Mouse (Mus musculus) layer of hippocampus, postnatal 36 days (tissue): ENCODE measurements around the gene Gpr55. TPM values are rescaled to one million over a fixed set of nuclear protein-coding genes. Genes with fewer than 3 reads are reported as not detected.
"Not testable (repeated sequence)": the region's sequence is repeated elsewhere in the genome, so short reads cannot be mapped to it uniquely, and the experiment has no call there.

ENCODE experiments used
- DNase-seq, 2 experiments: peaks; one replicate each; pipeline ENCODE4 v3.0.0; 2022
- total RNA-seq, 2 experiments: library from RNA; stranded (reverse); gene quantifications; 2 replicates each; pipeline ENCODE4 v1.2.3; 2021

The Gpr55 gene
- not detected for total RNA-seq

DNA sequence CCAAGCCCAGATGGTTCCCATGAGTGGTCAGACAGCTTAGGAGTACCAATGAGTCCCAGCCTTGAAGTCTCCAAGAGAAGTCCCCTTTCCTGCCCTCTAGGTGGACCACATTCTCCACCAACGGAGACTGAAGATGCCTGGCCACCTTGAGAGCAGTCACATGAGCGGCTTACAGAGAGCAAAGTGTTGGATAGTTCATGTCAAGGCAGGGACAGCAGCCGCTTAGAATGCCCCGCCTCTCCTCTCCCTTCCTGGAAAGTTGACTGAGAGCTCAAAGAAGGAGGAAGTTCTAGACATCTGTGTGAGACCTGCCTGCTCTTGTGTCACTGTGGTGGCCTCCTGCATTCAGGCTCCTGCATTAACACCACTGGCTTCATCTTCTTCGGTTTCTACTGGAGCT lies at the start of gene Gpr55:
TSS of gene Gpr55 (minus strand) at position 135 of the 400 bp plus-strand sequence.
- DNase-seq, result no peak

DNA sequence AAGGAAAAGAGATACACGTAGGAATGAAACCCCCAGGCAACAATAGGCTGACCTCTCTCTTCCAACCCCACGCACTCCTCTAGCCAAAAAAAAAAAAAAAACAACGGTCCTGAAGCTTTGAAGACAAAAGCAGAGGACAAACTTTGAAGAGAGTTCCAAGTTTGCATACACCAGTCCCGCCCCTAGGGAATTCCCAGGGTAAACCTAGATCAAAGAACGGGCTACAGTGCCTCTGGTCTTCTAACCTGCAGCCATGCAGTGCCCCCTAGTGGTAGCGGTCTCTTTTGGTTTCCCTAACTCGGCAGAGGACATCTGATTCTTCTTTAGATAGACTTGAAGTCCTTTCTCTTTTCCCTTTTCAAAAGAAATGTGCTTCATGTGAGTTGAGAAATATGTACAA lies 47.0 kb upstream of the Gpr55 start:
- peak; percentile 81 to 88 for DNase-seq

DNA sequence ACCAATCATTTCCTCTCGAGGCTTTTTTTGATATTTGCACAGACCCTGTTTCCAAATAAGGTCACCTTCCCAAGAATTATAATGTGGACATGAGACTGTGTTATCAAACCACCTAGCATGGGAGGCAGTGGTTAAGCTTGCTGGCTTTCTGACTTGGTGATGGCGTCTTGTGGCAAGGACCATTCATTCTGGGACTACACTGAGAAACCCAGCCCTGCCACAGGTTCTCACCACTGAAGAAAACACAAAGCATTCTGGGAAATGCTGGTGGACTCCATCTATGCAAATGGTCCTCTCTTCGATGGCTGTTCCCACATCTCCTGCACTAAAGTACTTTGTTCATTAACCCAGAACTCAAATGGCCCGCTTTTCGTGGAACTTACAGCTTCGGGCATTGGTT lies 45.2 kb upstream of the Gpr55 start:
- no peak for DNase-seq

DNA sequence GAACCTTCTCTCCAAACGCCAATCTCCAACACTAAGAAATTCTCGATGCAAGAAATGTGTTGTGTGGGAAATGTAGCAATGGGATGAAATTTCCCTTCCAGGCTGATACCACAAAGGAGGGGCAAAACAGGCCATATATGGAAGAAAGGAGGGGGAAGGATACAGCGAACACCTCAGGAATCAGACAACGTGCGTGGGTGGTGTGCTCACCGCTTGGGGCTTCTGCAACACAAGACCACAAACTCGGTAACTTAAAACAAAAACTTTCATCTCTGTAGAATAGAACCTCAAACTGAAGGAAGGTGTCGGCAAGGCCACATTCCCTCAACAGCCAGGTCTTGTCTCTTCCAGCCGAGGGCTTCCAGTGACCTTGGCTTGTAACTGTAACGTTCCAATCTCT lies 44.7 kb upstream of the Gpr55 start:
- no peak for DNase-seq

DNA sequence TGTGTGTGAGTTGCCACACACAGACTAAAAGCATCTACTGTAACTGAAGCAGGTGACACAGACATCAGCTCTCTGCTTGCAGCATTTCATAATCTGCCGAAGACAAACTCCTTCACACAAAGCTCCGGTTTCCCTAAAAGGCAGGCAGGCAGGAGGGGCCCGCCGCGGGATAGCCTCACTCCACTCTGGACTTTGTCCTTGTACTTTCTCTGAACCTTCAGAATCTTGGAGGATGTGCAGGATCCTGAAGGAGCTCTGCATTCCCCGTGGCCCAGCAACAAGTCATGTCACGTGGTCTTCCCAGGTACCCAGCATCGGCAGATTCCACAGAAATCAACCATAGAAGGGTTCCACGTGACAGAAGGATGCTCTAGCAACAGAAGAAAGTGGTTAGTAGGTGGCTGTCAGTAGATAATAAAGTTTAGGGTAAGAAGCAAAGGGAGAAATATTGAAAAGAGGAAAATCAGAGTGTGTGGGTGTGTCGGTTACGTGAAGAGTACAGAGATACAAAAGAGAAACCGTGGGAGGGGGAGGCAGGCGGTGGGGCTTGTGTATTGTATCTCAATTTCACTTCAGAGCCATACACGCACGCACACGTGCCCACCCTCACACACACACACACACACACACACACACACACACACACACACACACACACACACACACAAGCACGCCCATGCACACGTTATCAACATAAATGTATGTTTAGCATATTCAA lies 39.2 kb upstream of the Gpr55 start:
- no peak for DNase-seq

DNA sequence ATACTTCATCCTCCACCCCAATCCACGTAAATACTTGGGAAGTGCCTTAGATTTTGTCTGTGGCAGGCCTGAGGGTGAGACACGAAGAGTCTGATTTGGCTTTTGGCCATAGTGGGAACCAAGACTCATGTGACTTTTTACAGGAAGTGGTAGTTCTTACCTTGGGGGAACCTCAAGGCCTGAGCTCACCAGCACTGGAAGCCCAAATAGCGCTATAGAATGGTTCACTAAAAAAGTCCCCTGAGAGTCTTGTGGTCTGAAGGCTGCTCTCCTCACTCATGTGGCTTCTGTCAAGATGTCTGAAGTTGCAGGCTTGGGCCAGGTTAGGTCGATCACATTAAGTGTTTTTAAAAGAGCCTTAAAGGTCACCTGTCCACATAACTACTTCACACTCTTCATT lies 37.2 kb upstream of the Gpr55 start:
- DNase-seq, result no peak

DNA sequence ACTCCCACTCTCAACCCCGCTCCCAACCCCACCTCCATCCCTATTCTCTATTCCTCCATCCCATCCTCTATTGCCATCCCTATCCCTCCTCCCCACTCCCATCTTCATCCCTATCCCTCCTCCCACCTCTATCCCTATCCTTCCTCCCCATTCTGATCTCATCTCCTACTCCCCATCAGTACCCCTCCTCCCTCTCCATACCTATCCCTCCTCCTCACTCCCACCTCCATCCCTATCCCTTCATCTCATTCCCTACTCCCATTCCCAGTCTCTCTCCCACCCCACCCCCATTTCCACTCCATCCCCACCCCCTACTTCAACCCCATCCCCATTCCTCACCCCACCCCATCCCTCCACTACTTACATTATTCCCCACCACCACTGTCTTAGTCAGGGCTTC lies 36.4 kb upstream of the Gpr55 start:
- no peak for DNase-seq

DNA sequence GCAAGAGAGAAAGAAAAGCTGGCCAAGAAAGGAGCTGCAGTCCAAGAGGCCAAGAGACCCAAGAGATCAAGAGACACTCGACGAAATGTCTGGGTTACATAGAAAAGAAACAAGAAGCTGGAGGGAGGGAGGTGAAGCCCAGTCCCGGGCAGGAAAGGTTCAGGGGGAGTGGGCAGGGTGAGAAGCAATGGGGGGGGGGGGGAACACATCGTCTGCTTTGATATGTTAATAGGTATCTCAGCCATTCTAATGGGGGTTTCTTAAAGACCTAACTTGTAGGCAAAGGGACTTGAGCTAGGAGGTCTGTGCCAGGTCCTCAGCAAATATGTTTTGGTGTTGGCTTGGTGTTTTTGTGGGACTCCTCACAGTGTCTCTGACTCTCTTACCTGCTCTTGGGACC lies 32.7 kb upstream of the Gpr55 start:
- DNase-seq, result no peak

DNA sequence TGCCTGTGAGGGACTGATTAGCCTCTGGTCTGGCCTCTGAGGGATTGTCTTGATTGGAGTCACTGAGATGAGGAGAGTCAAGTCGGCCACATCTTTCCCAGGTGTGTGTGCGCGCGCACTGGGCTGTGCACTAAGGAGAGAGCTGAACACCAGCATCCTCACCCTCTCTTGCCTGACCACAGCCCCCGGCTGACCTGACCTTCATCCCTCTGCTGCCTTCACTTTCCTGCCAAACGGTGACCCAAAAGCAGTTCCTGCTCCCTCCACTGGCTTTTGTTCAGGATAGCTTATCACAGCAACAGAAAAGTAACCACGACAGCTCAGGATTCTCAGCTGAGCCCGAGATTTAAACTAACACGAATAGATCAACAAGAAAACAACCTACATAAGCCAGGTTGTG lies 31.4 kb upstream of the Gpr55 start:
- no peak for DNase-seq

DNA sequence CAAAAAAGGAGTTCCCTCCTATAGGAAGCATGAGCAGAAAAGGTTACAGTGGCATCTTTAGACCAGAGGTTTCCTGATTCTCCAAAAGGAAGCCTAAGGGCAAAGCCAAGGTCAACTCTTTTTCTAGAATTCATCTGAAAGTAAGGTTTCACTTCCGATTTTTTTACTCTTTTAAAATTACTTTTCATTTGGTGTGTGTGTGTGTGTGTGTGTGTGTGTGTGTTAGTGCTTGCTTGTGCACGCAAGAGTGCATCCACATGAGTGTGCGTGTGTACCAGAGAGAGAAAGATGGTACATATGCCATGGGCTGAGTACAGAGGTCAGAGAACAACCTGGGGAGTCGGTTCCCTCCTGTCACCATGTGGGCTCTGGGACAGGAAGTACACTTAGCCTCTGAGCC lies 28.1 kb upstream of the Gpr55 start:
- not testable (repeated sequence) for DNase-seq

DNA sequence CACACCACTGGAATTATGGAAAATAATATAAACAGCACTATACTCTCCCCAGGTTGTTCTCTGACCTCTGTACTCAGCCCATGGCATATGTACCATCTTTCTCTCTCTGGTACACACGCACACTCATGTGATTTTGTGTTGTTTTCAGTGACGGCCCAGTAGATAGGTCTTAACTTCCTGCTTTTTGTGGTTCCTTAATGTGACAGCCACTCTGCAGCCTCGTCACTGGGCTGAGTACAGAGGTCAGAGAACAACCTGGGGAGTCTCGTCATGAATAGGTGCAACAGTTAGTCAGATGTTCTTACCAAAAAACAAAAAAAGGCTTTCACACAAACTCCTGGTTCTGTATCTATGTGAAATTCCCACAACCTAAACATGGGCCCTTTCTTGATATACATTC lies 27.5 kb upstream of the Gpr55 start:
- no peak for DNase-seq

DNA sequence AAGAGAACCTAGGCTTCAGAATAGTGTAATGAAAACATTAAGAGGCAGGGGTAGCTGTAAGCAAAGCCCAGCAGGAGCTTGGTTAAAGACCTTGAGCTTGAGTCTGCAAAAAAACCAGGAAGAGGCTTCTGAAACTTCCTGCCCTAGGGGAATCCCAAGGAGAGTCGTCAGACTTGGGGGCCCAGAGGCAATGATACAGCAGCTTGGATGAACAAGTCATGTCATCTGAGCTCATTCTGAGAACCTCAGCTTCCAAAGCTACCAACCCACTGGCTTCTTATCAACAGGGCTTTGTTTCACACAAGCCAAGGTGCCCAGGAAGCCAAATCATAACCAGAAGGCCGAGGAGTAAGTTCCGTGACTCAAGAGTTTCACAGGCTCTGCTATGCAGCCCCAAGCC lies 25.0 kb upstream of the Gpr55 start:
- no peak for DNase-seq

DNA sequence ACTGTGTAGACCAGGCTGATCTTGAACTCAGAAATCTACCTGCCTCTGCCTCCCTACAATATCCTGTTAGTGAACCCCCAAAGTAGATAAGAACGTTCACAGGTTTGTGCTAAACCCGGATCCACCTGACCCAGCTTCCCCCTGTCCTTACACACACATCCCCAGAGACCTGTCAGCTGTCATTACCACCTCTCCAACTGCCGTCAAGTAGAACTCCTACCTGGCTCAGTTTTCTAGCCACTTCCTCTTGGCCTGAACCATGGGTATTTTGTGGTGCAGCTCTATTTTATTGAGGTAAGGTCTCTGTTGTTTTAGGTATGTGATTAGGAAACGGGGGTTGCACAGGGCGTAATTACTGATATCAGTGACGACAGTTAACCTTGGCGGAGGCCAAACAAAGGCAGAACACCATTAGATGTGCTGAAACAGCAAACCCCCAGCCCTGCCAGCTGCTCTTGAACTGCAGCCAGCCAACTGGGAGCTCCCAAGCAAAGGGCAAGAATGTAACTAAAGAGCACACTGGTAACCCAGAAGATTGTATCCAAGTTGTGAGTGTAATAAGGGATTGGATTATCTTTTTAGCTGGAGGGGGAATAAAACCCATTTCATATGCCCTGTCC lies 21.0 kb upstream of the Gpr55 start:
- no peak for DNase-seq

DNA sequence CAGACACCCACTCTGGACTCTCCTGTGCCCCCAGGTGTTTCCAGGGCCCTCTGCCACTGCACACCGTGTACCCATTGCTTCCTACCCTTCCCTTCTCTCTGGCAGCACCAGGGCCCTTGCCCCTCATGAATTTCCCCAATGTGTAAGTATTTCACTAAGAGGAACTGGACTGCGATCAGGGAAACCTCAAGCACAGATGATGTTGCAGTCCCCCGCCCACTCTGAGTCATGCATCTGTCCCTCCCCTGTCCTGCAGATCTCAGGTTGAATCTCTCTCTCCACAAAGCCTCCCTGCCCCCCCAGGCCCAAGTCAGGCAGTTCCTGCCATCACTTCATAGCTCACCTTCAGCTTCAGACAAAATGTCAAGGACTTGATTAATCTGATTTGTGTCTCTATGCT lies 16.9 kb upstream of the Gpr55 start:
- DNase-seq, result no peak

DNA sequence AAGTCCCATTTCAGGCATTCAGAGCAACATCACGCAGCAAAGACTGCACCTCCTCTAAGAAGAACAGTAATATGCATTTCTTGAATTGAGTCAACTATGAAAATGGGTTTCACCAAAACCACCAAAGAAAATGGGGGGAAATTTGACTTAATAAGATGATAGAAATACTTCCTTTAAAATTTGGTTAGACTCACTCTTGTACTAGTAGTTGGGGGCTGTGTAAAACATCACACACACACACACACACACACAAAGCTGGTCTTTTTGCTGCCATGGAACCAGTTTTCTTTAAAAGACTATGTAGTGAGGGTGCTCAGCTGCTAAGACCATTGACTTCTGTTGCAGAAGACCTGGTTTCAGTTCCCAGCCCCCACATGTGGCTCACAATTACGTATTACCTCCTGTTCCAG lies 12.7 kb upstream of the Gpr55 start:
- no peak for DNase-seq

DNA sequence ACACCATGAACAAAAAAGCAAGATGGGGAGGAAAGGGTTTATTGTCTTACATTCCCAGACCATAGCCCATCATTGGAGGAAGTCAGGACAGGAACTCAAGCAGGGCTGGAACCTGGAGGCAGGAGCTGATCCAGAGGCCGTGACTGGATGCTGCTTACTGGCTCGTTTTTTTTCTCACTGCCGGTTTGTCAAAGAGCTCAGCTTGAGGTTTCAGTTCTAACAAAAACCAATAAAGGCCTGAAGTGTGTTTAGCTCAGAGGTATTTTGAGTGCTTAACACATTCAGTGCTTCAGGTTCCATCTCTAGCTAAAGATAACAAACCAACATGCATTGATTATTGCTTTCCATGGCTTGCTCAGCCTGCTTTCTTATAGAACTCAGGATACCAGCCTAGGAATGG lies 11.5 kb upstream of the Gpr55 start:
- DNase-seq, result no peak

DNA sequence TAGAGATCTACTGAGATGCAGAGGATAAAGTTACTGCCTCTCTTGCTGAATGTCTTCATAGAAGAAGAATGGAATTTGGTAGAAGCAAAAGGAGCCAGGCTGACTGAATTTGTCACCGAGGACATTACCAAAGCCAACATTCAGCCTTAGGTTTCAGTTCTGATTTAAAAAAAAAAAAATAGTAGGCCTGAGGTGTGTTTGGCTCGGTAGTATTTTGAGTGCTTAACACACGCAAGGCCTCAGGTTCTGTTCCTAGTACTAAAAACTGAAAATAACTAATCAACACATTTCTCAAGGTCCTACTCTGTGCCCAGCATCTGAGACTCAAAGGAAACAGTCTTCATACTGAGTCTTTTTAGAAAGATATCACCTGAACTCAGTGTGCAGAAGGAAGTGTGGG lies 10.3 kb upstream of the Gpr55 start:
- DNase-seq, result no peak

DNA sequence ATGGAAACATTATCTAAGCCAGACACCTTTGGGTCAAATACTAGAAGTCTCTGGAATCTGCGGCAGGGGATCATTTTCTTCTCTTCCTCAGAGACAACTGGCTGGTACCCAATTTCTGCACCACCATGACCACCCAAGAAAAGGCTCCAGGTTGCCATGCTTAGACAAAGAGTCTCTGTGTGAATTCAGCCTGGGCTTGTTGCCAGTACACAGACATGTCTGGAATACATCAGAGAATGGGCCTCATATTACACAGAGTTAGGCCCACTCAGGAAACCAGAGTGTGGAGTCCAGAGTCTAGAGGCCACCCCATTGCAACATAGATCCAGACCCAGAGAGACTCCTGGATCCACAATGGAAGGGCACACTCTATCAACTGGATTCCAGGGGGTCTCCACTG lies 8.7 kb upstream of the Gpr55 start:
- peak in 1 of 2 experiments; percentile 15 for DNase-seq

DNA sequence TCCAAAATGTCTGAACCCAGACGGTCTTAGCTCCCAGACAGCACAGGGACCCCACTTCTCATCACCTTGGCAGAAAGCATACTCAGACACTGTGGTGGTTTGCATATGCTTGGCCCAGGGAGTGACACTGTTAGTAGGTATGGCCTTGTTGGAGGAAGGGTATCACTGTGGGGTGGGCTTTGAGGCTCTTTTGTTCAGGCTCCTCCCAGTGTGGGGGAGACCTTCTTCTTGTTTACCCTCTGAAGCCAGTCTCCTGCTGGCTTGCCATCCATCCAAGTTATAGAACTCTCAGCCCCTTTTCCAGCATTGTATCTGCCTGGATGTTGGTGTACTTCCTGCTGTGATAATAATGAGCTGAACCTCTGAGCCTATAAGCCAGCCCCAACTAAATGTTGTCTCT lies 8.3 kb upstream of the Gpr55 start:
- DNase-seq, result no peak

DNA sequence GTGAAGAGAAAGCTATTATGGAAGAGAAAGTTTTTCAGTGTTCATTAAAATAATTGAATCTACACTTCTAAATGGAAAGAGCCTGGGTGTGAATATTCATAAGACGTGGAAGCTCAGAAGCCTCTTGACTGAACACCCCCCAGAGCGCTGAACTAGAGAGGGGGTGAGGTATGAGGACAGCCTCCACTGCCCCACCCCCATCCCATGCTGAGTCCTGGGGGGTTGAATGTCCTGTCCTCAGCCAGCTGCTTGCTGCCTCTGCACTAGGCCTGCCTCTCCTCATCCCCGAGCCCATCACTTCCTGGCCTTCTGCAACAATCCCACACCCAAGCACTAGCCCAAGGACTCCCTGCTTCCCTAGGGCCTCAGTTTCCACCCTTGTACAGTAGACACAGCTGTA lies 5.0 kb upstream of the Gpr55 start:
- DNase-seq, result no peak

DNA sequence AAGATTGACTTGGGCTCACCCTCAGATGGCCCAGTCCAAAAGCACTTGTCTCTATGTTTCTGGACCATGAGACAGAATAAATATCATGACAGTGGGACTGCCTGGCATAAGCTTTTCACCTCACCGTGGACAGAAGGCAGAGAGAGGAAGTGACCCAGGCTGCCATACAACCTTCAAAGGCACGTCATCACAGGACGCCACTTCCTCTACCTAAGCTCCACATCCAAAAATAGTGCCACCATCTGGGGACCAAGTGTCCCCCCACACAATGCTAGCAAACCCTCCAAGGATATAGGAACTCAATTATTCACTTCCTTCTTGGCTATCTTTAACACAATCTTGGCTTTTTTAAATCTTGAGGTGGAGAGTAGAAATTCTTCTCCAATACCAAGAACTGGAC lies 1.3 kb upstream of the Gpr55 start:
- no peak for DNase-seq

DNA sequence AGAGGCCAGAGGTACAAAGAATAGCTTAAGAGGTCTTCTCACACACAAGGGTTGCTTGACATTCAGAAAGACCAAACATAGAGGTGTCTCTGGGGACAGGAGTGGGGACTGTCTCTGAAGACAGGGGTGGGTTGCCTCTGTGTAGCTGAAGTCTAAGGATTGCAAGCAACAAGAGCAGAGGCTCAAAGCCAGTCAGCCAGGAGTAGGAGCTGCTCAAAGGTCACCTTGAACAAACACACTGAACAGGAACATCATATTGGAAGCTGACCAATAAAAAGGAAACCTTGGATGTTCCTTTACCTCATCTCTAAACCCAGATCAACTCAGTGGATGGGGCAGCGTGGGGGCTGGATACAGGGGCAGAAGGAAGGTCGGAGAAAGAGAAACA lies 924 bp downstream of the Gpr55 start:
- no peak for DNase-seq

DNA sequence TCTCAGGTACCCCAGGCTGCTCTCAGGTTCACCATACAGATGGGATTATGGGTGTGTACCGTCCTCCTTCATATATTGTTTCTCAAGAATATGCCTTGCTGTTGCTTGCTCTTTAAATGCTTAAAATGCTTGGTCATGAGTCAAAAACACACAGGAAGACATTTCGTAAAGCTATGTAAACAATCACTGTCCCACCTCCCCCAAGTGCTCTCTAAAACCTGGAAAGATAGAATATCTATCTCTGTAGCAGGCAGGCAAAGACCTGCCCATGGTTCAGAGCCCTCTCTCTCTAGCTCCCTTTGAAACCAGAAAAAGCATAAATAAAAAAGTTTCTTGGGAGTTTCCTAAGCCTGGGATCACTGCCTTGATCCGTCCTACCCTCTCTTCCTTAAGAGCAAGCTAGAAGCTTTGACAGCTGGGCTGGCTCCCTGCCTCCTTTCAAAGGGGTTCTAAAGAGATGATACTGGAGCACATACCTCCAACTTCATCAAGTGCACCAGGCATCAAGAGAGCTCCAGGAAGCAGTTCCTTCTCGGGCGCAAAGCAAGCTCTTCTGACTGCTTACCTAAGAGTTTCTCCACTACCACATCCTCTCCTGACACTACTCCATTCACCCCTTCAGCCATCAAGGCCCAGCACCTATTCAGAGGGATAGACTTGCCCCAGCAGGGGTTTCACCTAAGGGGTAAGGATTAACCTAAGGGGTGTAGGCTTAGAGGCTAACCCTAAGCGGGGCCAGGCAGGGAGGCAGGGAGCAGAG lies 1.5 kb downstream of the Gpr55 start:
- DNase-seq, result no peak
